Mouse (Mus musculus) C2C12 (cell line): Measurements from ENCODE around the gene Sirt2. TPM values are rescaled to one million over a fixed set of nuclear protein-coding genes. Genes with fewer than 3 reads are reported as not detected.

Experiments
- H3K27me3 ChIP-seq: one replicate; pipeline ENCODE4 v1.6.1; 2011; ENCODE audit not compliant: control insufficient read depth, insufficient read depth, insufficient read length
- H3K36me3 ChIP-seq: one replicate; pipeline ENCODE4 v1.6.1; 2011; ENCODE audit not compliant: control insufficient read depth, insufficient read depth
- H3K4me3 ChIP-seq: one replicate; pipeline ENCODE4 v1.5.1; 2011; ENCODE audit warnings: mild to moderate bottlenecking, control low read depth; ENCODE audit not compliant: poor library complexity, insufficient read depth, severe bottlenecking
- H3K79me2 ChIP-seq: one replicate; pipeline ENCODE4 v1.6.1; 2011; ENCODE audit not compliant: control insufficient read depth, insufficient read depth
- H3K79me3 ChIP-seq: one replicate; pipeline ENCODE4 v1.6.1; 2011; ENCODE audit warnings: low read depth, control low read depth
- H3ac ChIP-seq: one replicate; pipeline ENCODE3; 2011; ENCODE audit warnings: low read depth; ENCODE audit not compliant: control insufficient read depth, insufficient read length
- CEBPB ChIP-seq: IDR thresholded peaks from one replicate; pipeline ENCODE4 v1.6.1; 2011; ENCODE audit warnings: low read depth, mild to moderate bottlenecking, control low read depth, moderate library complexity
- CTCF ChIP-seq: IDR thresholded peaks from one replicate; pipeline ENCODE4 v1.5.1; 2011; ENCODE audit not compliant: control insufficient read depth, insufficient read depth, insufficient read length
- FOSL1 ChIP-seq: IDR thresholded peaks from one replicate; pipeline ENCODE4 v1.8.0; 2011; ENCODE audit warnings: mild to moderate bottlenecking, low read length; ENCODE audit not compliant: poor library complexity, insufficient read depth, severe bottlenecking
- MAX ChIP-seq: IDR thresholded peaks from one replicate; pipeline ENCODE4 v1.6.1; 2011; ENCODE audit warnings: mild to moderate bottlenecking, control low read depth
- MYOD1 ChIP-seq: IDR thresholded peaks from one replicate; pipeline ENCODE4 v1.6.1; 2011; ENCODE audit warnings: low read depth; ENCODE audit not compliant: control insufficient read depth, insufficient read length
- MYOG ChIP-seq: IDR thresholded peaks from one replicate; pipeline ENCODE4 v1.6.1; 2011; ENCODE audit not compliant: control insufficient read depth, insufficient read length; ENCODE audit errors: extremely low read depth
- USF1 ChIP-seq: IDR thresholded peaks from one replicate; pipeline ENCODE4 v1.6.1; 2011; ENCODE audit warnings: low read depth, mild to moderate bottlenecking, control low read depth, moderate library complexity
- polyA plus RNA-seq: library from polyadenylated mRNA; unstranded; fragments of >200 nt; fragmentation: generic; extraction: Trizol; gene quantifications from one replicate; pipeline ENCODE4 v1.2.1, GENCODE M21; 2012; ENCODE audit warnings: missing spikeins

Gene Sirt2
- polyA plus RNA-seq, 1 experiment: 48.9 TPM

DNA sequence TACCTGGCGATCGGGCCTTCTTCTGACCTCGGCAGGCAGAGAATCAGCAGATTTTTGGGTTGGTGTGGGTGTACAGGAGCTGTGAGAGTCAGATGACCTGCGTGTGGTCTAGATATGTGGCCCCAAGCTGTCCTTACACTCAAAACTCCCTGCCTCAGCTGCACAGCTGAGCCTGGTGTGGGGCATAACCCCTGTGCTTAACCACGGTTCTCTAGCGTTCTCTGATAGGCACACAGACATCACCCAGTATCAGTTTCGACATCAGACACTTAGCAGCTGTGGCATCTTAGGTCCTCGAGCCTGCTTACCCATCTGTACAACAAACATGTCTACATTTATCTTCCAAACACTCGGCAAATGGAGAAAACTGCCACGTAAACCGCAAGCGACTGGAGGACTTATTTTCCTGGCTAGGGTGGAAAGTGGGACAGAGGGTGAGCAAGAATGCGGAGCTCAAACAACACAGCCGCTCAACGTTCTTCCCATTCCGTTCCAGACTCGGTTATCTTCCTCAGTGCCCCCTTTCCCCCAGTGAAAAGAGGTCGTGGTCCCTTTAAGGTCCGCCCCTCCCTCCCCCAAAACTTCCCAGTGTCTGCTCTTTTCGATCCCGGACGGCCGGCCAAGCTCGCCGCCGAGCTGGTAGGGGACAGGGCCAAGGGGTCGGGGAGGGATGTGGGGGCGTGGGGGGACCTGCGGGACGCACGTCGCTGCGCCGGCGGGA lies 41.8 kb downstream of the Sirt2 start, which contains the start of gene Hnrnpl:
Gene Hnrnpl, plus strand, starts transcription at position 321 of the 721 bp plus-strand sequence.
- Histone ChIP-seq H3K79me2 (peaks cover 22% of the 10 kb centered on the region), H3K79me3 (peaks cover 20% of the 10 kb centered on the region), H3K4me3 (peak within 1 kb of the TSS; percentile 52), H3ac (peak within 1 kb of the TSS; percentile 94), H3K27me3 (no peaks in the 10 kb centered on the region), H3K36me3 (peaks cover 19% of the 10 kb centered on the region)
- TF ChIP-seq CTCF (no peak), MYOD1 (peak; percentile 32)

DNA sequence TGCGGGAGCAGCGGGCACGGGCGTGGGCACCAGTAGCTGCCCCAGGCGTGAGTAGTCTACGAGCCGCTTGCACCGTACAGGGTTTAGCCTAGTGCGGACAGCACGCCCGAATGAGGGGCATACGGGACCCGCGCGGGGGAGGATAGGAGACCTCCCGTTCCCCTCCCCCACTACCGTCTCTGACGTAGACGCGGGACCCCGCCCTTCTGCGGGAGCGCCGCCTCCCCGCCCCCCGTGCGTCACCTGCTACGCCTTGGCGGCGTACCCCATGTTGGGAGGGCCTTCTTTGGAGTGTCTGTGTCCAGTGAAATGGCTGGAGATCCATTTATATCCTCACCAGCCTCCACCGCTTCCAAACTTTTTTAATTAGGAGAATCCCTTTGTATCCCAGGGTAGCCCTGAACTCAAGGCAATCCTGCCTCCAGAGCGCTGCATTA lies 42.4 kb downstream of the Sirt2 start:
- no peak for TF ChIP-seq USF1
- Histone ChIP-seq H3K4me3 (peak overlapping the region; percentile 52), H3K27me3 (no peaks in the 10 kb centered on the region), H3K36me3 (peaks cover 25% of the 10 kb centered on the region), H3ac (peak overlapping the region; percentile 94), H3K79me3 (peaks cover 26% of the 10 kb centered on the region), H3K79me2 (peaks cover 28% of the 10 kb centered on the region)

DNA sequence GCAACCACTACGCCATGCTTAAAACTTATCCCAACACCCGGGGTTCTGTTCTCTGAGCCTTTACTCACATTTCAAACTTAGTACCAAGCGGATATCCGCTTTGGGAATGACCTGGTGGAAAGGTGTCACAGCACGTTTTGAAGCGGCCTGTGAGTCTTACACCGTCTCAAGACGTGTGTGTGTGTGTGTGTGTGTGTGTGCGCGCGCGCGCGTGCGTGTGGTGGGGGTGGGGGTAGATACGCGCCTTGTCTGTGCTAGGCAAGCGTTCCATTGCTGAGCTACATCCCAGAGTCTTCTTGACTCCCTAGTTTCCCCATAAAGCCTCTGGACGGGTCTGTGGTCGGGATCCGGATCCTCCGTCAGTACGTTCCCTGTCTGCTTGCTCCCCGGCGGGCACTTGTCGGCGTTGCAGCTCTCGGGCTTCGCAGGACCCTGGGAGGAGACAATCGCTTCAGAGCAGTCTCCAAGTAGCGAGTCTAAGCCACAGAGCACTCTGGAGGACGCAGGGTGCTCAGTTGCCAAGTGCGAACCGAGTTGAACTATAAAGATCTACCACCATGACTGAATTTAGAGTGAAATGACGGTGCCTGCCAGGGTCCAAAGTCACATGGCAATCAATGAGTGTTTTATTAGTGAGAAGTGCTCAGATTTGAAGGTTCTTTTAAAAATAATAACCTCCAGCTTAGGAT lies 43.0 kb downstream of the Sirt2 start:
- peaks cover 33% of the 10 kb centered on the region for H3K79me2 ChIP-seq
- H3K27me3 ChIP-seq: no peaks in the 10 kb centered on the region
- no peak for TF ChIP-seq MYOD1

DNA sequence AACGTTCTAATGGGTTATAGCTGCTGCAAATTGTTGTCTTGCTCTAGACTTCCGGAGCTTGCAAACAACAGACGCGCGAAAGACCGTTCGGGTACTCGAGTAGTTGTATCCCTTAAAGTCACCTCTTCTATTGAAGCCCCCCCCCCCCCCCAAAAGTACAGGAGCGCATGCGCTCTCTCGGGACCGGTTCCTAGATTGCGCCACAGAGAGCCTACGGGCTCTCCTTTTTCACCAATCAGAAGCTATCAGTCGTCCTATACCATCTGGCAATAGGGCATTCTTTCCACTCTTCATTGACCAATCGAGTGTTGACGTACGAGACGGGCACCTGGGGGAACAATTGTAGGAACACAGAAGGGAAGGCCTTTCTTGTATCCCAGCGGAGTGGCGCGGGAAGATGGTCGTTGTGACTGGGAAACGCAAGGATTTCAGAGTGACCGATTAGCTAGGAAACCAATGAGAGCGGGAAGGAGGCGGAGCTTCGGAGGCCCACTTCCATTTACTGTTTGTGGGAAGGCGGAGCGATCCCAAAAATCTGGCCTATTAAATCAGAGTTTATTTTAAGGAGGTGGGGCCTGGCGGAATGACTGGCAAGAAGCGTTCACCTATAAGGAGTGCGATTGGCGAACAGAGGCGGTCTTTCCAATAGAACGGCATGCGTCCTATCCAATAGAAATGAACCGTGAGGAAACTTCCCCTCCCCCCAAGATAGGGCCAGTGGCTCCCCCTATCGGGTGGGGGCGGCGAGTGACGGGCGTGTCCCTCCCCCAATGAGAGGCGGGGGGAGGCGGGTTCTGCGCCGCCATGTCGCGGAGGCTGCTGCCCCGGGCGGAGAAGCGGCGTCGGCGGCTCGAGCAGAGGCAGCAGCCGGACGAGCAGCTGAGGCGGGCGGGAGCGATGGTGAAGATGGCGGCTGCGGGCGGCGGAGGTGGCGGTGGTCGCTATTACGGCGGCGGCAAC lies 43.9 kb downstream of the Sirt2 start:
- TF ChIP-seq CEBPB (peak; percentile 67), MYOG (no peak)
- peak overlapping the region; percentile 59 for H3K4me3 ChIP-seq
- peaks cover 40% of the 10 kb centered on the region for H3K79me3 ChIP-seq
- no peaks in the 10 kb centered on the region for H3K27me3 ChIP-seq
- H3K36me3 ChIP-seq: peaks cover 39% of the 10 kb centered on the region
- peaks cover 42% of the 10 kb centered on the region for H3K79me2 ChIP-seq
- H3ac ChIP-seq: peak overlapping the region; percentile 96

More for the DNA sequence above, 43.0 kb downstream of the Sirt2 start:
- H3K79me3 ChIP-seq: peaks cover 32% of the 10 kb centered on the region
- peak overlapping the region; percentile 81 for H3ac ChIP-seq
- peaks cover 31% of the 10 kb centered on the region for H3K36me3 ChIP-seq
- H3K4me3 ChIP-seq: peak overlapping the region; percentile 52

DNA sequence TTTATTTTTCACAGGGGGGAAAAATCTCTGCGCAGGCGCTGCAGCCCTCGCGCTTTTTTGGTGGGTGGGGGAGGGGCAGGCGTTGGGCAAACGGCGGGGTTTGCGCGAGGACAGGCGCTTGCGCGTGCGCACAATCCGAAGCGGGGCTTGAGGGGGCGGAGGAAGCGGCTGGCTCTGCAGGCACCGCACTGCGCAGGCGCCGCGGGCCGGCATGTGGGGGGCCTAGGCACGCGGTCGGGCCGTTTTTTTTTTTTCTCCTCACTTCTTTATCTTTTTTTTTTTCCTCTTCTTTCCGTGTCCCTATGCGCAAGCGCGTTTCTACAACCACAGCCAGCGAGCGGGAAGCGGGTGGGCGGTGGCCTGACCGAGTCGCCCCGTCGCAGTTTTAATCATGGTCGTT lies 44.7 kb downstream of the Sirt2 start:
- H3K27me3 ChIP-seq: no peaks in the 10 kb centered on the region
- peaks cover 48% of the 10 kb centered on the region for H3K79me3 ChIP-seq
- TF ChIP-seq MYOD1 (no peak), CTCF (no peak), MAX (peak; percentile 64)
- peaks cover 50% of the 10 kb centered on the region for H3K79me2 ChIP-seq
- H3K36me3 ChIP-seq: peaks cover 47% of the 10 kb centered on the region
- H3ac ChIP-seq: peak overlapping the region; percentile 65
- peak overlapping the region; percentile 59 for H3K4me3 ChIP-seq

DNA sequence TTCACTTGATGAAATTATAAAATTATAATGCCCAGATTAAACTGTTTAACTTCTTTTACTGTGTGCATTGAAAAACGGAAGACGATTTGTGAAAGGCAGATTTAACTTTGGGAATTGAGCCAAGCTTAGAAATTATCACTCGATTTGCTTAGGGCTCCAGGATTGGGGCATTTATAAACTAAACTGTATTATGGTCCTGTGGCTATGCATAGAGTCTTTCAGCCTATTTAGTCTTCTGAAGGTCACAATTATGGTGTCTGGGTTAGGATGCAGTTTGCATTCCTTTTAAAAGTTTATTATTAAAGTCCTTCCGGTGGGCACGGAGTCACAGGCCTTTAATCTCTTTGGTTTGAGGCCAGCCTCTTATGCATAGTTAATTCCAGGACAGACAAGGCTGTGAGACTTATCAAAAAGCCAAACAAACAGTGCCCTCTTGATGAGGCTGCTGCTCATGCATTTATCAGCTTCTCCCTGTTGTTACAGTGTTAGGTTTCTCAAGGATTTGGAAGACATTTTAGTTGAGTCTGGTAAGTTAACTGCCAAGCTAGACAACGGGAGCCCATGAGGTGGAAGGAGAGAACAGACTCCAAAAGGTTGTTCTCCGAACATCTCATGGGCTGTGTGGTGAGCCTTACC lies 45.2 kb downstream of the Sirt2 start:
- TF ChIP-seq CTCF: no peak
- no peak for TF ChIP-seq USF1
- TF ChIP-seq CEBPB: no peak
- no peak for TF ChIP-seq FOSL1
- no peak for TF ChIP-seq MAX
- no peak for TF ChIP-seq MYOG
- TF ChIP-seq MYOD1: no peak
- no peaks in the 10 kb centered on the region for H3K27me3 ChIP-seq
- peaks cover 53% of the 10 kb centered on the region for H3K36me3 ChIP-seq
- H3ac ChIP-seq: peak overlapping the region; percentile 65
- peak overlapping the region; percentile 59 for H3K4me3 ChIP-seq
- H3K79me3 ChIP-seq: peaks cover 52% of the 10 kb centered on the region
- H3K79me2 ChIP-seq: peaks cover 55% of the 10 kb centered on the region
